Mouse (Mus musculus) left cerebral cortex, adult 2 months (tissue): ENCODE data around the gene Arid3c. TPM values are rescaled to one million over a fixed set of nuclear protein-coding genes. Genes with fewer than 3 reads are reported as not detected.

Source experiments
- DNase-seq, 2 experiments: peaks; one replicate each; pipeline ENCODE4 v3.0.0; 2021 to 2022; ENCODE audit warnings: low spot score in 2 of 2, mixed read lengths in 1 of 2; ENCODE audit errors: extremely low spot score in 1 of 2
- H3K27ac ChIP-seq: fragments of 200-600 bp; 2 replicates; pipeline ENCODE4 v1.8.1; 2022
- H3K4me3 ChIP-seq: fragments of 200-600 bp; 2 replicates; pipeline ENCODE4 v1.8.1; 2022
- CTCF ChIP-seq: fragments of 200-600 bp; IDR thresholded peaks from 2 replicates; pipeline ENCODE4 v1.8.1; 2022; ENCODE audit warnings: antibody characterized with exemption, mild to moderate bottlenecking, moderate library complexity
- intact Hi-C: fragments of 180-260 bp; cut with DNase I; formaldehyde crosslinking; loops from one replicate; pipeline ENCODE4 v1.15.1; 2025
- total RNA-seq, 2 experiments: library from RNA; stranded (reverse); gene quantifications; 2 replicates each; pipeline ENCODE4 v1.2.3; 2021

Gene Arid3c
- total RNA-seq, 2 experiments from 2014 or later = 0.52 TPM; not detected in 1

- Histone ChIP-seq H3K27ac (peak overlapping the region; percentile 92), H3K4me3 (peak overlapping the region; percentile 68)
- intact Hi-C loops = loop anchor here (2.0 kb wide), 1 partner anchor 14 kb away; the partner anchor contains the start of gene Galt
- no peak; the same call in 1 of the 2 replicates for TF ChIP-seq CTCF
- DNase-seq = peak; percentile 70 to 77
Measured at GRCm38 (mm10) chr4:41740380-41741157, 9.6 kb upstream of the Arid3c start.

GRCm38 (mm10) chr4:41739260-41739659 is 8.3 kb upstream of the Arid3c start:
- DNase-seq = no peak
- Histone ChIP-seq H3K27ac (no peak overlapping the region; the same call in 1 of the 2 replicates), H3K4me3 (peak overlapping the region; percentile 33)
- no peak for TF ChIP-seq CTCF
- intact Hi-C loops = no loop called here

GRCm38 (mm10) chr4:41738256-41738603 is 7.3 kb upstream of the Arid3c start:
- intact Hi-C loops = no loop called here
- H3K27ac ChIP-seq = peak overlapping the region; percentile 36; the same call in 1 of the 2 replicates
- DNase-seq = no peak
- TF ChIP-seq CTCF = no peak
- H3K4me3 ChIP-seq = no peak overlapping the region

- intact Hi-C loops = loop anchor here (1.0 kb wide), 2 partner anchors 14 to 23 kb away; partner anchors contain the start of gene Dctn3
- TF ChIP-seq CTCF = peak; percentile 88
- H3K27ac ChIP-seq = peak overlapping the region; percentile 44
- H3K4me3 ChIP-seq = no peak overlapping the region
- DNase-seq = peak; percentile 69 to 70
Measured at GRCm38 (mm10) chr4:41737602-41738255, 6.8 kb upstream of the Arid3c start.

GRCm38 (mm10) chr4:41726826-41727621 is 3.9 kb downstream of the Arid3c start:
- no peak for DNase-seq
- Histone ChIP-seq H3K4me3 (no peak overlapping the region), H3K27ac (no peak overlapping the region)
- intact Hi-C loops = no loop called here
- TF ChIP-seq CTCF = no peak

- peak; percentile 87 to 88 for DNase-seq
- Histone ChIP-seq H3K27ac (peak within 1 kb of the TSS; percentile 90), H3K4me3 (peak within 1 kb of the TSS; percentile 78)
- intact Hi-C loops = loop anchor here (1.0 kb wide), 1 partner anchor 14 kb away; no protein-coding TSS in a partner anchor
- TF ChIP-seq CTCF = no peak
Measured at GRCm38 (mm10) chr4:41722918-41723351, 8.0 kb downstream of the Arid3c start, which contains the start of gene Dctn3. Gene Dctn3, minus strand, starts transcription at chr4:41723170.

GRCm38 (mm10) chr4:41716834-41717233 is 14.1 kb downstream of the Arid3c start:
- TF ChIP-seq CTCF = no peak
- intact Hi-C loops = no loop called here
- H3K27ac ChIP-seq = no peak overlapping the region

GRCm38 (mm10) chr4:41715596-41715995 is 15.3 kb downstream of the Arid3c start:
- TF ChIP-seq CTCF = peak; percentile 68
- intact Hi-C loops = no loop called here
- Histone ChIP-seq H3K27ac (no peak overlapping the region), H3K4me3 (no peak overlapping the region)
- peak; percentile 52 to 62 for DNase-seq

More at GRCm38 (mm10) chr4:41716834-41717233, 14.1 kb downstream of the Arid3c start:
- no peak overlapping the region for H3K4me3 ChIP-seq
- DNase-seq = no peak

- TF ChIP-seq CTCF = no peak
- H3K4me3 ChIP-seq = no peak overlapping the region
- H3K27ac ChIP-seq = peak overlapping the region; percentile 3; the same call in 1 of the 2 replicates
- no peak for DNase-seq
- intact Hi-C loops = no loop called here
Measured at GRCm38 (mm10) chr4:41715082-41715481, 15.9 kb downstream of the Arid3c start.

- intact Hi-C loops = loop anchor here (1.0 kb wide), 1 partner anchor 23 kb away; no protein-coding TSS in a partner anchor
- H3K4me3 ChIP-seq = peak overlapping the region; percentile 88
- TF ChIP-seq CTCF = peak; percentile 89
- DNase-seq = peak; percentile 68 to 72
- H3K27ac ChIP-seq = no peak overlapping the region; the same call in 1 of the 2 replicates
Measured at GRCm38 (mm10) chr4:41714276-41714675, 16.7 kb downstream of the Arid3c start.

- peak; percentile 35; the same call in 1 of the 2 replicates for TF ChIP-seq CTCF
- peak; percentile 84 to 85 for DNase-seq
- Histone ChIP-seq H3K27ac (peak within 1 kb of the TSS; percentile 95), H3K4me3 (peak within 1 kb of the TSS; percentile 88)
- intact Hi-C loops = loop anchor here (1.0 kb wide), 1 partner anchor 24 kb away; no protein-coding TSS in a partner anchor
Measured at GRCm38 (mm10) chr4:41713197-41714067, 17.5 kb downstream of the Arid3c start, which contains the start of gene Rpp25l. Gene Rpp25l, minus strand, starts transcription at chr4:41713534.
